Mouse (Mus musculus) stomach, embryonic 15.5 days (tissue): ENCODE results near the gene Rgs10. TPM values are rescaled to one million over a fixed set of nuclear protein-coding genes. Genes with fewer than 3 reads are reported as not detected.

Experiments used
- polyA plus RNA-seq: library from polyadenylated mRNA; unstranded; fragments of >200 nt; fragmentation: Nextera tagmentation; extraction: Ambion mirVana; gene quantifications from 2 replicates; pipeline ENCODE4 v1.2.1, GENCODE M21; 2015

The Rgs10 gene
- polyA plus RNA-seq, 1 experiment from 2014 or later = 25.7 TPM

Other genes with a start within 250 kb of the Rgs10 start
- 1.0 and 2.4 TPM in 2 replicates for gene Cox6a2, start 212.4 kb downstream of the Rgs10 start, polyA plus RNA-seq
- 18.2 and 19.9 TPM in 2 replicates for gene Armc5, start 181.4 kb downstream of the Rgs10 start, polyA plus RNA-seq
- gene 9130023H24Rik, start 180.7 kb downstream of the Rgs10 start, polyA plus RNA-seq = 6.1 and 7.1 TPM in 2 replicates
- 184 and 204 TPM in 2 replicates for gene Tgfb1i1, start 171.9 kb downstream of the Rgs10 start, polyA plus RNA-seq
- gene Slc5a2, start 153.1 kb downstream of the Rgs10 start, polyA plus RNA-seq = 0.57 and 1.1 TPM in 2 replicates
- gene BC017158, start 120.6 kb downstream of the Rgs10 start, polyA plus RNA-seq = 34.7 and 40.3 TPM in 2 replicates
- gene Tial1, start 43.0 kb upstream of the Rgs10 start, polyA plus RNA-seq = 26.8 and 28.5 TPM in 2 replicates
- 13.4 and 14.7 TPM in 2 replicates for gene Bag3, start 104.9 kb upstream of the Rgs10 start, polyA plus RNA-seq
- gene Inpp5f, start 192.6 kb upstream of the Rgs10 start, polyA plus RNA-seq = 20.3 and 20.9 TPM in 2 replicates